Mouse (Mus musculus) Patski (cell line): ENCODE results near the gene Grin3b. TPM values are rescaled to one million over a fixed set of nuclear protein-coding genes. Genes with fewer than 3 reads are reported as not detected.

ENCODE experiments used
- ATAC-seq: fragments of 100-300 bp; one replicate; pipeline ENCODE4 v1.8.0; 2021
- CTCF ChIA-PET: fragments of 350-600 bp; sonication (Branson Sonifier 250); formaldehyde crosslinking; loops from one replicate; lab custom pipeline; 2022; ENCODE audit warnings: inconsistent platforms; lab: Charles Lee
- POLR2A ChIA-PET: fragments of 350-600 bp; sonication (Branson Sonifier 250); formaldehyde crosslinking; loops from one replicate; lab custom pipeline; 2022; ENCODE audit warnings: antibody characterized with exemption, inconsistent platforms; lab: Charles Lee
- DNase-seq: peaks from one replicate; pipeline ENCODE4 v3.0.0-alpha.2; 2011; ENCODE audit warnings: low read depth, low spot score
- H3K27me3 ChIP-seq: fragments of 371-371 bp; one replicate; pipeline ENCODE4 v1.5.1; 2021
- CTCF ChIP-seq: fragments of 100-300 bp; IDR thresholded peaks from one replicate; pipeline ENCODE4 v1.5.1; 2021
- in situ Hi-C: fragments of 300-500 bp; cut with MboI; formaldehyde crosslinking; loops from 3 replicates; pipeline ENCODE4 v1.11.1; 2018; ENCODE audit warnings: low pct_unique_long_range_greater_than_20kb, mixed read lengths
- polyA plus RNA-seq: library from polyadenylated mRNA; unstranded; gene quantifications from one replicate; pipeline ENCODE4 v1.2.3, GENCODE M21; 2021

The Grin3b gene
- polyA plus RNA-seq, 1 experiment from 2014 or later: 0.54 TPM

GRCm38 (mm10) chr10:80003374-80004232 lies 33.1 kb downstream of the Grin3b start:
- no peaks in the 10 kb centered on the region for H3K27me3 ChIP-seq
- no peak for ATAC-seq
- no peak for TF ChIP-seq CTCF
- in situ Hi-C loops: no loop called here
- POLR2A ChIA-PET: interaction anchor here (1.1 kb wide), 1 partner anchor 23 kb away, joined by 3 read pairs; no protein-coding TSS in a partner anchor
- CTCF ChIA-PET: no interaction called here
- DNase-seq: no peak

- DNase-seq (no peak), ATAC-seq (no peak)
- in situ Hi-C loops: no loop called here
- TF ChIP-seq CTCF: no peak
- ChIA-PET POLR2A (interaction anchor here (1.1 kb wide), 1 partner anchor 22 kb away, joined by 3 read pairs; no protein-coding TSS in a partner anchor), CTCF (no interaction called here)
- no peaks in the 10 kb centered on the region for H3K27me3 ChIP-seq
Observed at GRCm38 (mm10) chr10:80004233-80004705, 33.8 kb downstream of the Grin3b start.

- no peak for TF ChIP-seq CTCF
- no peak for ATAC-seq
- no peak for DNase-seq
- ChIA-PET POLR2A (interaction anchor here (0.6 kb wide), 1 partner anchor 20 kb away, joined by 3 read pairs; no protein-coding TSS in a partner anchor), CTCF (no interaction called here)
- in situ Hi-C loops: no loop called here
- H3K27me3 ChIP-seq: no peaks in the 10 kb centered on the region
Observed at GRCm38 (mm10) chr10:80011740-80012139, 41.2 kb downstream of the Grin3b start.

GRCm38 (mm10) chr10:80013609-80014008 lies 43.1 kb downstream of the Grin3b start:
- no peak for TF ChIP-seq CTCF
- DNase-seq: no peak
- no peaks in the 10 kb centered on the region for H3K27me3 ChIP-seq
- in situ Hi-C loops: no loop called here
- CTCF ChIA-PET: no interaction called here
- no peak for ATAC-seq
- POLR2A ChIA-PET: interaction anchor here (0.8 kb wide), 1 partner anchor 85 kb away, joined by 3 read pairs; no protein-coding TSS in a partner anchor

- no peaks in the 10 kb centered on the region for H3K27me3 ChIP-seq
- DNase-seq (no peak), ATAC-seq (peak; percentile 15)
- CTCF ChIA-PET: interaction anchor here (0.6 to 1.7 kb wide), 3 partner anchors 16 to 126 kb away, joined by 3 to 8 read pairs (median 3); partner anchors contain the start of gene Cbarp
- TF ChIP-seq CTCF: no peak
- in situ Hi-C loops: no loop called here
- POLR2A ChIA-PET: interaction anchor here (0.8 to 1.5 kb wide), 2 partner anchors 10 to 87 kb away, joined by 3 to 4 read pairs; no protein-coding TSS in a partner anchor
Observed at GRCm38 (mm10) chr10:80014484-80015290, 44.2 kb downstream of the Grin3b start.

GRCm38 (mm10) chr10:80015583-80015982 lies 45.1 kb downstream of the Grin3b start:
- ChIA-PET CTCF (interaction anchor here (0.6 to 1.7 kb wide), 3 partner anchors 15 to 125 kb away, joined by 3 to 8 read pairs (median 3); partner anchors contain the start of gene Cbarp), POLR2A (interaction anchor here (1.5 kb wide), 1 partner anchor 10 kb away, joined by 4 read pairs; no protein-coding TSS in a partner anchor)
- H3K27me3 ChIP-seq: no peaks in the 10 kb centered on the region
- ATAC-seq (no peak), DNase-seq (no peak)
- in situ Hi-C loops: no loop called here
- TF ChIP-seq CTCF: no peak

GRCm38 (mm10) chr10:80016511-80016910 lies 46.0 kb downstream of the Grin3b start, which contains the start of gene Arhgap45:
Arhgap45 (plus strand) TSS chr10:80016653.
- H3K27me3 ChIP-seq: no peaks in the 10 kb centered on the region
- CTCF ChIA-PET: interaction anchor here (1.7 kb wide), 1 partner anchor 14 kb away, joined by 8 read pairs; no protein-coding TSS in a partner anchor
- ATAC-seq (no peak), DNase-seq (no peak)
- POLR2A ChIA-PET: no interaction called here
- in situ Hi-C loops: no loop called here
- no peak for TF ChIP-seq CTCF

GRCm38 (mm10) chr10:80016931-80017330 lies 46.4 kb downstream of the Grin3b start:
- in situ Hi-C loops: no loop called here

GRCm38 (mm10) chr10:80017361-80017760 lies 46.8 kb downstream of the Grin3b start:
- POLR2A ChIA-PET: interaction anchor here (0.8 to 1.3 kb wide), 2 partner anchors 15 to 41 kb away, joined by 3 read pairs; no protein-coding TSS in a partner anchor
- in situ Hi-C loops: no loop called here
- H3K27me3 ChIP-seq: no peaks in the 10 kb centered on the region
- no peak for TF ChIP-seq CTCF
- DNase-seq: no peak
- CTCF ChIA-PET: no interaction called here
- ATAC-seq: no peak

More at GRCm38 (mm10) chr10:80016931-80017330, 46.4 kb downstream of the Grin3b start:
- TF ChIP-seq CTCF: no peak
- ATAC-seq (no peak), DNase-seq (no peak)
- no peaks in the 10 kb centered on the region for H3K27me3 ChIP-seq
- CTCF ChIA-PET: no interaction called here
- POLR2A ChIA-PET: interaction anchor here (1.3 kb wide), 1 partner anchor 15 kb away, joined by 3 read pairs; no protein-coding TSS in a partner anchor

- in situ Hi-C loops: no loop called here
- ChIA-PET POLR2A (interaction anchor here (0.8 to 1.3 kb wide), 2 partner anchors 15 to 41 kb away, joined by 3 read pairs; no protein-coding TSS in a partner anchor), CTCF (no interaction called here)
- no peak for DNase-seq
- no peak for TF ChIP-seq CTCF
- H3K27me3 ChIP-seq: no peaks in the 10 kb centered on the region
- no peak for ATAC-seq
Observed at GRCm38 (mm10) chr10:80017771-80018170, 47.3 kb downstream of the Grin3b start.
